Mouse (Mus musculus) neural tube, embryonic 14.5 days (tissue): ENCODE measurements around the gene Nckap5l. TPM values are rescaled to one million over a fixed set of nuclear protein-coding genes. Genes with fewer than 3 reads are reported as not detected.
"Not testable (repeated sequence)": the region's sequence is repeated elsewhere in the genome, so short reads cannot be mapped to it uniquely, and the experiment has no call there.

Experiments used
- ATAC-seq: fragments of 200-750 bp; cut with Nextera tagmentation; 2 replicates; pipeline ENCODE4 v1.8.0; 2017; ENCODE audit warnings: low read depth, mild to moderate bottlenecking, moderate TSS enrichment, moderate library complexity
- H3K27ac ChIP-seq: fragments of 300-500 bp; sonication (generic); 2 replicates; pipeline ENCODE4 v1.5.1; 2014; ENCODE audit warnings: low read depth, mild to moderate bottlenecking, control low read depth, low read length, moderate library complexity, mixed read lengths
- H3K27me3 ChIP-seq: fragments of 300-500 bp; sonication (generic); 2 replicates; pipeline ENCODE4 v1.6.1; 2014; ENCODE audit warnings: low read length; ENCODE audit not compliant: control insufficient read depth, insufficient read depth
- H3K36me3 ChIP-seq: fragments of 300-500 bp; sonication (generic); 2 replicates; pipeline ENCODE4 v1.6.1; 2014; ENCODE audit warnings: low read length, mixed read lengths; ENCODE audit not compliant: control insufficient read depth, insufficient read depth
- H3K4me1 ChIP-seq: fragments of 300-500 bp; sonication (generic); 2 replicates; pipeline ENCODE4 v1.6.1; 2014; ENCODE audit warnings: low read length; ENCODE audit not compliant: control insufficient read depth, insufficient read depth
- H3K4me2 ChIP-seq: fragments of 300-500 bp; sonication (generic); 2 replicates; pipeline ENCODE4 v1.6.1; 2014; ENCODE audit warnings: mild to moderate bottlenecking, low read depth, low read length, control low read depth
- H3K4me3 ChIP-seq: fragments of 300-500 bp; sonication (generic); 2 replicates; pipeline ENCODE4 v1.5.1; 2014; ENCODE audit warnings: low read depth, low read length, control low read depth, mixed read lengths
- H3K9ac ChIP-seq: fragments of 300-500 bp; sonication (generic); replicated peaks from 2 replicates; pipeline ENCODE4 v1.6.1; 2014; ENCODE audit warnings: low read depth, mild to moderate bottlenecking, control low read depth, low read length, mixed read lengths
- H3K9me3 ChIP-seq: fragments of 300-500 bp; sonication (generic); 2 replicates; pipeline ENCODE4 v1.6.1; 2016; ENCODE audit warnings: low read length; ENCODE audit not compliant: control insufficient read depth
- WGBS: fragments of 180-500 bp; shearing (Covaris S2); extraction: QIAGEN DNeasy Blood & Tissue Kit; methylation state at CpG from one replicate; pipeline ENCODE4 v1.1.7; 2014; 5-methylcytosine and 5-hydroxymethylcytosine counted together
- polyA plus RNA-seq: library from polyadenylated mRNA; unstranded; fragments of >200 nt; fragmentation: Nextera tagmentation; extraction: Ambion mirVana; gene quantifications from 2 replicates; pipeline ENCODE4 v1.2.1, GENCODE M21; 2014

Nckap5l gene
- polyA plus RNA-seq, 1 experiment from 2014 or later, result 16.5 TPM

DNA sequence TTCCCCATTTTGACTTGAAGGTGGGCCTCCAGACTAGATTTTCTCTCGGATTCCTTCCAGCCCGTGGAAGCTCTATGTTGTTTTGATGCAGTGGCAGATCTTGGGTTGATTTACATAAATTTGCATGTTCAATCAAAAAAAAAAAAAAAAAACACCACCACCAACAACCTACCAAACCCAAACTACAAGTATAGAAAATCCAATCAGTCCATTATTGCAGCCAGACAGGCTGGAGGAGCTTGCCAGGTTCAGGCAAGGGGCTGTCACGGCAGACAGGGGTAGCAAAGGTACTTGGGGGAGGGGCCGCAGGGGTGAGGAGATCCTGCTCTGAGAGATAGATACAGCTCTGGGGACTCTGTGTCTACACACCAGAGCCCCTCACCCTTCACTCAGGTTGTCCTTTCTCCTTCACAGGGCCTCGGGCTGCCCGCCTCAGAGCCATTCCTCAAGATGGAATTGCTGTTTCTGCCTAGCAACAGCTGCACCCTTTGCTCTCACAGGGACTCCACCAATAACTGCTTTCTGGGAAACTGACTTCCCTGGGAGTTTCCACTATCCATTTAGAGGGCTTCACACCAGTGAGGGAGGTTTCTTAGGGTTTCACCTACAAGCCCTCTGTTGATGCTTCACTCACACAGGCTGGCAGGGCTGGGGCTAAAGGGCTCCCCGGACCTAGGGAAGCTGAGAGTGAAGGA lies 2.8 kb downstream of the Nckap5l start:
- H3K36me3 ChIP-seq, result no peaks in the 10 kb centered on the region; the same call in 1 of the 2 replicates
- WGBS, result 75% methylated on average over 7 of the region's 7 CpGs
- ATAC-seq, result no peak
- H3K4me3 ChIP-seq, result no peak overlapping the region
- H3K4me1 ChIP-seq, result peaks cover 38% of the 10 kb centered on the region
- no peak overlapping the region for H3K9ac ChIP-seq
- no peak overlapping the region for H3K4me2 ChIP-seq
- no peaks in the 10 kb centered on the region for H3K9me3 ChIP-seq
- H3K27ac ChIP-seq, result peak overlapping the region; percentile 12; the same call in 1 of the 2 replicates
- H3K27me3 ChIP-seq, result no peaks in the 10 kb centered on the region

GRCm38 (mm10) chr15:99453153-99453900 lies 4.2 kb downstream of the Nckap5l start:
- Histone ChIP-seq H3K27ac (no peak overlapping the region), H3K4me3 (no peak overlapping the region), H3K27me3 (no peaks in the 10 kb centered on the region), H3K9ac (no peak overlapping the region), H3K9me3 (no peaks in the 10 kb centered on the region), H3K36me3 (no peaks in the 10 kb centered on the region; the same call in 1 of the 2 replicates), H3K4me2 (no peak overlapping the region), H3K4me1 (peaks cover 37% of the 10 kb centered on the region)
- ATAC-seq, result no peak
- 71% methylated on average over 11 of the region's 11 CpGs for WGBS

DNA sequence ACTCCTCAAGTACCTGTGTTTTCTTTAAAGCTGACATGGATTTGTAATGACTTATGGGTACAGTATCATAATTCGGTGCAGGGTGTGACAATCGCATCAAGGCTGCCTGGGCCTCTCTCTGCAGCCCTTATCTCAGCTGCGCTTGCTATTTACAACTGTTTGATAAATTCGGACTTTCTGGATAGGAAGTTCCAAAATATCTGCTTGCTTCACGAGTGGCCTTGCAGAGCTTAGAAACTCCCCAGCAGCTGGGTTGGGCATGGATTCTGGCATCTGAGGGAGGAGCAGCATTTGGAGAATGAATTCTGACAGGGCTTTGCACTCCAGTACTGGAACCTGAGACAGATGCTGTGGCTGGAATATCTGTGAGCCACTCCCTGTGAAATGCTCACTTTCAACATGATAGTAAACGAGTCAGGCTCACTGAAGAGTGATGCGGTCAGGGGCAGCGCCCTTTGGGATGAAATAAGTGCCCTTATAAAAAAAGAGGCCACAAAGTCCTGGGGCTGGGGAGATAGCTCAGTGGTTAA lies 7.7 kb downstream of the Nckap5l start:
- Histone ChIP-seq H3K9ac (0 out of 2 replicates have a peak overlapping the region, but pooled peaks have one; percentile 28), H3K9me3 (no peaks in the 10 kb centered on the region)
- no peak for ATAC-seq

DNA sequence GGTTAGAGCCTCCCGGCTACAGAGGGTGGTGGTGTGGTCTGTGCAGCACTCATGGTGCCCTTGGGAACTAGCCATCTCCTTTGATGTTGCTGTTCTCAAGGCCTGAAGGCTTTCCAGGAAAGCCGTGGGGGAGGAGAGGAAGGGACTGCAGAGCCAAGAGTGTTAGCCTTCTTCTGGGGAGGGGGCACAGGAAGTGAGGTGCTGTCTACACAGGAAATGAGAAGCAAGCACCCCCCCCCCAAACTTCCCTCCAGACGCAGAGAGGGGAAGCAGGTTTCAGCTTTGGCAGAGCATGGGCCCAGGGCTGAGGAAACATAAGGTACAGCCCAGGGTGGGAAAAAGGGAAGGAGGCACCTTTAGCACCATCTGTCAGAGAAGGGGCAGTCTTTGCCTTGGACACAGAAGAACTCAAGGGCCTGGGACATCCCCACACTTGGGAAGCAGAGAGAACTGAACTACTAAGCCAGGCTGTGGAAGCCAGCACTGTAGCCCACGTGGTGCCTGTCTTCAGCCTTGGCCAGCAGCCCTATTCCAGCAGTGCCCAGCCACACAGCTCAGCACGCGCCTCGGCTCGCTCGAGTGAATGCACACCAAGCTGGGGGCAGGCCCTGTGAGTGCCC lies 8.3 kb downstream of the Nckap5l start:
- 64% methylated on average over 9 of the region's 9 CpGs for WGBS
- Histone ChIP-seq H3K9me3 (no peaks in the 10 kb centered on the region), H3K4me1 (peaks cover 15% of the 10 kb centered on the region; the same call in 1 of the 2 replicates), H3K36me3 (no peaks in the 10 kb centered on the region; the same call in 1 of the 2 replicates), H3K27ac (no peak overlapping the region), H3K27me3 (no peaks in the 10 kb centered on the region), H3K4me2 (no peak overlapping the region), H3K9ac (0 out of 2 replicates have a peak overlapping the region, but pooled peaks have one; percentile 28), H3K4me3 (no peak overlapping the region)
- ATAC-seq, result no peak

More for the DNA sequence above, 7.7 kb downstream of the Nckap5l start:
- Histone ChIP-seq H3K4me2 (no peak overlapping the region), H3K4me3 (no peak overlapping the region), H3K4me1 (peaks cover 18% of the 10 kb centered on the region), H3K36me3 (no peaks in the 10 kb centered on the region; the same call in 1 of the 2 replicates), H3K27ac (no peak overlapping the region), H3K27me3 (no peaks in the 10 kb centered on the region)
- WGBS, result 86% methylated on average over 8 of the region's 8 CpGs

GRCm38 (mm10) chr15:99446136-99446535 lies 11.4 kb downstream of the Nckap5l start:
- H3K27me3 ChIP-seq, H3K9ac ChIP-seq, H3K4me1 ChIP-seq, ATAC-seq, H3K4me3 ChIP-seq, H3K4me2 ChIP-seq, H3K36me3 ChIP-seq, H3K9me3 ChIP-seq, H3K27ac ChIP-seq: not testable (repeated sequence)
- WGBS, result 91% methylated on average over 10 of the region's 10 CpGs

DNA sequence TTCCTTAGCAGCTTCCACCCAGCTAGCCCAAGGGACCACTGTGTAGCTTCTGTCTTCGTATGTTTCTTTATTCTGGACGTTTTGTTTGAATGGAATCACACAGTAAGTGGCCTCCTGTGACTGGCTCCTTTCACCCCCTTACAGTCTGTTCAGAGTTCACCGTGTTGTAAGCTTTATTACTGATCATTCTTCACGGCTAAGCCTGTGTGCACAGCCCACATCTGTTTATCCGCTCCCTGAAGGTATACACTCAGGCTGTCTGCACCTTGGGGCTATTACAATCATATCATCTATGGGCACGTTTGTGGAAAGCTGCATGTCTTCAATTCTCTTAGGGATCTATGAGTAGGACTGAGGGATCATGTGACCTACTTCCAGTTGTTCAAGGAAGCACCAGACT lies 12.0 kb downstream of the Nckap5l start:
- ATAC-seq, result no peak
- H3K36me3 ChIP-seq, result no peaks in the 10 kb centered on the region
- H3K4me2 ChIP-seq, result no peak overlapping the region; the same call in 1 of the 2 replicates
- H3K4me3 ChIP-seq, result no peak overlapping the region
- H3K27me3 ChIP-seq, result no peaks in the 10 kb centered on the region
- no peaks in the 10 kb centered on the region for H3K9me3 ChIP-seq
- H3K27ac ChIP-seq, result peak overlapping the region; percentile 55; the same call in 1 of the 2 replicates
- no peak overlapping the region for H3K9ac ChIP-seq
- 25% methylated on average over 6 of the region's 6 CpGs for WGBS
- H3K4me1 ChIP-seq, result peaks cover 14% of the 10 kb centered on the region

GRCm38 (mm10) chr15:99442358-99442757 lies 15.2 kb downstream of the Nckap5l start:
- 83% methylated on average over 7 of the region's 7 CpGs for WGBS
- Histone ChIP-seq H3K4me1 (peaks cover 14% of the 10 kb centered on the region), H3K4me2 (no peak overlapping the region), H3K9ac (no peak overlapping the region), H3K27me3 (no peaks in the 10 kb centered on the region), H3K4me3 (no peak overlapping the region), H3K27ac (no peak overlapping the region), H3K9me3 (no peaks in the 10 kb centered on the region), H3K36me3 (no peaks in the 10 kb centered on the region)
- ATAC-seq, result no peak

- Histone ChIP-seq H3K27me3 (no peaks in the 10 kb centered on the region), H3K4me3 (no peak overlapping the region), H3K27ac (peak overlapping the region; percentile 69), H3K36me3 (no peaks in the 10 kb centered on the region), H3K4me2 (no peak overlapping the region), H3K4me1 (peaks cover 18% of the 10 kb centered on the region), H3K9ac (no peak overlapping the region), H3K9me3 (no peaks in the 10 kb centered on the region)
- peak; percentile 11; the same call in 1 of the 2 replicates for ATAC-seq
- 45% methylated on average over 8 of the region's 8 CpGs for WGBS
Measured at GRCm38 (mm10) chr15:99440816-99441457, 16.6 kb downstream of the Nckap5l start.
